Mouse (Mus musculus) stomach, embryonic 14.5 days (tissue): Measurements from ENCODE around the gene Mafg. TPM values are rescaled to one million over a fixed set of nuclear protein-coding genes. Genes with fewer than 3 reads are reported as not detected.
A peak's percentile ranks its signal among the peaks of the same experiment; 100 is the strongest.

Experiments used
- ATAC-seq: fragments of 200-750 bp; cut with Nextera tagmentation; 2 replicates; pipeline ENCODE4 v1.8.0; 2017; ENCODE audit warnings: low read depth, moderate TSS enrichment; ENCODE audit not compliant: insufficient number of reproducible peaks, insufficient read depth, low FRiP score
- H3K27ac ChIP-seq: fragments of 300-500 bp; sonication (generic); 2 replicates; pipeline ENCODE4 v1.5.1; 2014; ENCODE audit warnings: mild to moderate bottlenecking, low read length, moderate library complexity, mixed read lengths
- H3K27me3 ChIP-seq: fragments of 300-500 bp; sonication (generic); 2 replicates; pipeline ENCODE4 v1.6.1; 2014; ENCODE audit warnings: low read length, control low read depth, mixed read lengths; ENCODE audit not compliant: control insufficient read depth, insufficient read depth
- H3K36me3 ChIP-seq: fragments of 300-500 bp; sonication (generic); 2 replicates; pipeline ENCODE4 v1.6.1; 2014; ENCODE audit warnings: mild to moderate bottlenecking, control low read depth, low read length, moderate library complexity, mixed read lengths; ENCODE audit not compliant: control insufficient read depth, insufficient read depth
- H3K4me1 ChIP-seq: fragments of 300-500 bp; sonication (generic); 2 replicates; pipeline ENCODE4 v1.6.1; 2014; ENCODE audit warnings: low read length, control low read depth, mixed read lengths; ENCODE audit not compliant: control insufficient read depth, insufficient read depth
- H3K4me2 ChIP-seq: fragments of 300-500 bp; sonication (generic); replicated peaks from 2 replicates; pipeline ENCODE4 v1.6.1; 2014; ENCODE audit warnings: low read depth, low read length, control low read depth
- H3K4me3 ChIP-seq: fragments of 300-500 bp; sonication (generic); 2 replicates; pipeline ENCODE4 v1.5.1; 2014; ENCODE audit warnings: low read depth, low read length, control low read depth
- H3K9ac ChIP-seq: fragments of 300-500 bp; sonication (generic); replicated peaks from 2 replicates; pipeline ENCODE4 v1.6.1; 2014; ENCODE audit warnings: low read depth, mild to moderate bottlenecking, control low read depth, low read length, moderate library complexity, mixed read lengths
- H3K9me3 ChIP-seq: fragments of 300-500 bp; sonication (generic); 2 replicates; pipeline ENCODE4 v1.6.1; 2016; ENCODE audit warnings: low read depth, low read length, control low read depth; ENCODE audit not compliant: control insufficient read depth
- WGBS: fragments of 180-500 bp; shearing (Covaris S2); extraction: QIAGEN DNeasy Blood & Tissue Kit; methylation state at CpG from one replicate; pipeline ENCODE4 v1.1.7; 2014; 5-methylcytosine and 5-hydroxymethylcytosine counted together
- polyA plus RNA-seq: library from polyadenylated mRNA; unstranded; fragments of >200 nt; fragmentation: Nextera tagmentation; extraction: Ambion mirVana; gene quantifications from 2 replicates; pipeline ENCODE4 v1.2.1, GENCODE M21; 2014

Mafg gene
- polyA plus RNA-seq, 1 experiment from 2014 or later: 21.2 TPM

DNA sequence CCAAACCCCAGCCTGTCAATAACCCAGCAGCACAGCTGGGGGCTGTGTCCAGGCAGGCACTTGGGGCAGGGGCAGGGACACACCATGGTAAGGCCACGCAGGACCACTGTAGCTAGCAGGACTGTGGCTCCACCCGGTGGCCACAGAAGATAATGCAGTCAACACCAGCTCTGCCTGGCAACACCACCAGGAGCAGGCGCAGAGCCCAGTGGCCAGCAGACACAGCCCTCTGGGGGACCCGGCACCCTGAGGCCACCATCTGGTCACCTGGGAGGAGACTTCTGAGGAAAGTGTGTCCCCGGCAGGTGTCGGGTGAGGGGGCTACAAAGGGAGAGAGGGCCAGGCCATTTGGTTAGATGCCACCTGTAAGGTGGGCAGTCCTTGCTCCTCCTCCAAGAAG is 20.6 kb downstream of the Mafg start:
- H3K4me2 ChIP-seq: no peak overlapping the region
- no peak overlapping the region for H3K27ac ChIP-seq
- no peak overlapping the region for H3K9ac ChIP-seq
- no peaks in the 10 kb centered on the region for H3K27me3 ChIP-seq
- H3K4me3 ChIP-seq: no peak overlapping the region
- H3K9me3 ChIP-seq: no peaks in the 10 kb centered on the region
- 28% methylated on average over 6 of the region's 6 CpGs for WGBS
- peaks cover 27% of the 10 kb centered on the region for H3K4me1 ChIP-seq
- no peak for ATAC-seq
- peaks cover 34% of the 10 kb centered on the region for H3K36me3 ChIP-seq

DNA sequence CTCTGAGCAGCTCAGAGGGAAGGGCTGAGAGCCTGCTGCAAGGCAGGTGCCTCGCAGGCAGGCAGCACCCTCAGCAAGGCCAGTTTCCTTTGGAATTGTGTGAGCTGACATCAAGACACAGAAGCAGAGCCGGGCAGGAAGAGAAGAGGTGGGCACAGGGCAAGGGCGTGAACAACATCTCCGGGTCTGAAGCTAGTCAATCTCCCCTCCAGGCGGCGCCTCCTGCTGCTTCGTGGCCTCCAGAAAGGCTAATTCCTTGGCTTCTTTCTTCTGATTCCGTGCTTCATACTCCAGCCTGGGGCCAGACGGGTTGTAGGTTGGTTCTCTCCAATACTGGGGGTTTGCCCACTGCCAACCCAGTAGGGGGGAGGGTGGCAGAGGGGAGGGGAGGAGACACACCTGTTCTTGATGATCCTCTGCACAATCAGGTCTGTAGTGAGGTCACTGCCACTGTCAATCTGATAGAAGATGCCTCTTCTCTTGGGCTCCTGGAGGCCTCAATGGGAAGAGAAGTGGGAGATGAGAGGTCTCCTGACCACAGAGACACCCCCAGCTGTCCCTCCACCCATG is 22.8 kb downstream of the Mafg start:
- Histone ChIP-seq H3K9ac (no peak overlapping the region), H3K27ac (no peak overlapping the region), H3K4me2 (no peak overlapping the region), H3K27me3 (no peaks in the 10 kb centered on the region), H3K4me3 (no peak overlapping the region), H3K4me1 (peaks cover 21% of the 10 kb centered on the region), H3K9me3 (no peaks in the 10 kb centered on the region), H3K36me3 (peaks cover 37% of the 10 kb centered on the region)
- WGBS: 88% methylated on average over 9 of the region's 9 CpGs
- ATAC-seq: no peak

GRCm38 (mm10) chr11:120609250-120609649 is 24.1 kb downstream of the Mafg start:
- H3K4me1 ChIP-seq: peaks cover 21% of the 10 kb centered on the region
- no peaks in the 10 kb centered on the region for H3K9me3 ChIP-seq
- peaks cover 50% of the 10 kb centered on the region for H3K36me3 ChIP-seq
- no peak overlapping the region for H3K4me2 ChIP-seq
- no peaks in the 10 kb centered on the region for H3K27me3 ChIP-seq
- no peak overlapping the region for H3K9ac ChIP-seq
- ATAC-seq: peak; percentile 73
- H3K4me3 ChIP-seq: no peak overlapping the region
- H3K27ac ChIP-seq: no peak overlapping the region
- WGBS: 42% methylated on average over 8 of the region's 8 CpGs

GRCm38 (mm10) chr11:120608241-120609034 is 25.0 kb downstream of the Mafg start, which contains the start of gene Npb:
Npb (plus strand) TSS chr11:120608477.
- Histone ChIP-seq H3K27me3 (no peaks in the 10 kb centered on the region), H3K4me3 (peak within 1 kb of the TSS; percentile 29), H3K9me3 (no peaks in the 10 kb centered on the region), H3K4me2 (peak within 1 kb of the TSS; percentile 70), H3K27ac (no peak within 1 kb of the TSS), H3K9ac (peak within 1 kb of the TSS; percentile 42; the same call in 1 of the 2 replicates), H3K4me1 (peaks cover 21% of the 10 kb centered on the region), H3K36me3 (peaks cover 48% of the 10 kb centered on the region)
- 0 out of 2 replicates have a peak, but pooled peaks have one; percentile 34 for ATAC-seq
- 2% methylated on average over 45 of the region's 45 CpGs for WGBS

GRCm38 (mm10) chr11:120606764-120607163 is 26.6 kb downstream of the Mafg start:
- H3K36me3 ChIP-seq: peaks cover 46% of the 10 kb centered on the region

DNA sequence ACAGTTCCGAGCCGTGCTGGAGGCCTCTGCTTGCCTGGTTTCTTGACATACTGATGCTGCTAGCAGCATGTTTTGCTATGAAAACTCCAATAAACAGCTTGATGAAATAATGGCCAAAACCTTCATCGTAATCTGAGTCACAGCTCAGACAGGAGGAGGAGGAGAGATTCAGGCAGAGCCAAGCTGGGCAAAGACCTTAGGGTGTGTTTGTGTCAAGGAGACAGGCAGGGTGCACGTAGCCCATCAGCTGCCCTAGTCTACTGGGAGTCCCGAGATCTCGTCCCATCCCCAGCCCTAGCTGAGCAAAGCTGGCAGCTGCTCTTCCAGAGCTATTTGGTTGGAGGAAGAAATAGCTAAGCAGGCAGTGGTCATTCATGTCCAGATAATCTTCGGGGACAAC is 27.7 kb downstream of the Mafg start:
- Histone ChIP-seq H3K9me3 (no peaks in the 10 kb centered on the region), H3K36me3 (peaks cover 42% of the 10 kb centered on the region), H3K4me2 (no peak overlapping the region), H3K4me3 (no peak overlapping the region), H3K4me1 (peaks cover 21% of the 10 kb centered on the region), H3K27ac (no peak overlapping the region), H3K9ac (no peak overlapping the region), H3K27me3 (no peaks in the 10 kb centered on the region)
- no peak for ATAC-seq
- WGBS: 91% methylated on average over 7 of the region's 7 CpGs

More at GRCm38 (mm10) chr11:120606764-120607163, 26.6 kb downstream of the Mafg start:
- Histone ChIP-seq H3K9ac (no peak overlapping the region), H3K4me2 (no peak overlapping the region), H3K27ac (no peak overlapping the region), H3K4me3 (no peak overlapping the region), H3K4me1 (peaks cover 21% of the 10 kb centered on the region), H3K9me3 (no peaks in the 10 kb centered on the region), H3K27me3 (no peaks in the 10 kb centered on the region)
- ATAC-seq: no peak
- WGBS: 75% methylated on average over 4 of the region's 4 CpGs

GRCm38 (mm10) chr11:120603545-120603944 is 29.9 kb downstream of the Mafg start:
- Histone ChIP-seq H3K4me2 (no peak overlapping the region), H3K9ac (no peak overlapping the region), H3K27me3 (no peaks in the 10 kb centered on the region), H3K4me1 (peaks cover 16% of the 10 kb centered on the region), H3K27ac (no peak overlapping the region), H3K9me3 (no peaks in the 10 kb centered on the region), H3K4me3 (no peak overlapping the region), H3K36me3 (peaks cover 38% of the 10 kb centered on the region)
- 69% methylated on average over 2 of the region's 2 CpGs for WGBS
- no peak for ATAC-seq

- H3K36me3 ChIP-seq: peaks cover 47% of the 10 kb centered on the region
- ATAC-seq: no peak
- 95% methylated on average over 3 of the region's 3 CpGs for WGBS
- H3K9me3 ChIP-seq: no peaks in the 10 kb centered on the region
- no peaks in the 10 kb centered on the region for H3K27me3 ChIP-seq
- H3K4me1 ChIP-seq: peaks cover 18% of the 10 kb centered on the region; the same call in 1 of the 2 replicates
- no peak overlapping the region for H3K27ac ChIP-seq
- no peak overlapping the region for H3K9ac ChIP-seq
- H3K4me2 ChIP-seq: no peak overlapping the region
- no peak overlapping the region for H3K4me3 ChIP-seq
Measured at GRCm38 (mm10) chr11:120600716-120601115, 32.7 kb downstream of the Mafg start.
